Mouse (Mus musculus) ES-E14 (cell line): ENCODE data around the gene Avil. TPM values are rescaled to one million over a fixed set of nuclear protein-coding genes. Genes with fewer than 3 reads are reported as not detected.

Experiments
- DNase-seq: peaks from one replicate; pipeline ENCODE4 v3.0.0-alpha.2; 2013; ENCODE audit warnings: low read depth, low spot score
- H3K27ac ChIP-seq: 2 replicates; pipeline ENCODE4 v1.5.1; 2012; ENCODE audit warnings: low read depth, mild to moderate bottlenecking, low read length, moderate library complexity, mixed read lengths; ENCODE audit not compliant: poor library complexity, insufficient read depth, severe bottlenecking
- H3K36me3 ChIP-seq: 2 replicates; pipeline ENCODE4 v1.6.1; 2012; ENCODE audit warnings: mild to moderate bottlenecking, low read length, moderate library complexity, mixed read lengths; ENCODE audit not compliant: control insufficient read depth, poor library complexity, insufficient read depth, severe bottlenecking
- H3K4me1 ChIP-seq, 2 experiments: fragments of 150-350 bp in 1 of 2; sonication (generic) in 1 of 2; 2 replicates each; pipeline ENCODE4 v1.6.1; 2012; ENCODE audit warnings: low read length in 2 of 2, mild to moderate bottlenecking in 1 of 2, mixed read lengths in 1 of 2; ENCODE audit not compliant: control insufficient read depth in 2 of 2, insufficient read depth in 2 of 2, poor library complexity in 1 of 2
- H3K4me3 ChIP-seq, 2 experiments: fragments of 150-350 bp in 1 of 2; sonication (generic) in 1 of 2; 2 replicates each; pipeline ENCODE4 v1.5.1; 2012; ENCODE audit warnings: low read length in 2 of 2, low read depth in 1 of 2, mild to moderate bottlenecking in 1 of 2, mixed read lengths in 1 of 2; ENCODE audit not compliant: insufficient read depth in 1 of 2, poor library complexity in 1 of 2, severe bottlenecking in 1 of 2
- H3K9ac ChIP-seq: 2 replicates; pipeline ENCODE4 v1.6.1; 2012; ENCODE audit warnings: low read depth, mild to moderate bottlenecking, low read length, mixed read lengths; ENCODE audit not compliant: poor library complexity, insufficient read depth, severe bottlenecking
- H3K9me3 ChIP-seq: fragments of 150-350 bp; sonication (generic); 2 replicates; pipeline ENCODE4 v1.6.1; 2012; ENCODE audit warnings: low read depth, mild to moderate bottlenecking, low read length; ENCODE audit not compliant: control insufficient read depth, insufficient read depth
- CHD2 ChIP-seq: IDR thresholded peaks from 2 replicates; pipeline ENCODE4 v1.6.1; 2014; ENCODE audit warnings: mild to moderate bottlenecking, low read depth, low read length, inconsistent platforms
- HCFC1 ChIP-seq: IDR thresholded peaks from 2 replicates; pipeline ENCODE4 v1.6.1; 2012; ENCODE audit warnings: low read length, inconsistent platforms, borderline replicate concordance; ENCODE audit not compliant: insufficient read depth
- MAFK ChIP-seq: IDR thresholded peaks from 2 replicates; pipeline ENCODE4 v1.6.1; 2014; ENCODE audit warnings: mild to moderate bottlenecking, low read depth, low read length, inconsistent platforms; ENCODE audit not compliant: insufficient read depth
- ZC3H11A ChIP-seq: IDR thresholded peaks from 2 replicates; pipeline ENCODE4 v1.6.1; 2012; ENCODE audit warnings: low read depth, mild to moderate bottlenecking, inconsistent platforms, low read length, borderline replicate concordance
- ZNF384 ChIP-seq: IDR thresholded peaks from 2 replicates; pipeline ENCODE4 v1.6.1; 2012; ENCODE audit warnings: low read depth, low read length, inconsistent platforms
- in situ Hi-C, 2 experiments: fragments of 600-800 bp; cut with MboI; formaldehyde crosslinking; loops; one replicate each; pipeline ENCODE4 v1.15.1; 2025; ENCODE audit warnings: low sequenced_read_pairs in 2 of 2, inconsistent platforms in 1 of 2; ENCODE audit not compliant: unreplicated experiment in 2 of 2
- total RNA-seq: library from RNA; depleted of rRNA; stranded (reverse); fragments of 300-350 nt; gene quantifications from 2 replicates; pipeline ENCODE4 v1.2.3, GENCODE M21; 2012

Gene Avil
- total RNA-seq, 1 experiment = 0.18 TPM

DNA sequence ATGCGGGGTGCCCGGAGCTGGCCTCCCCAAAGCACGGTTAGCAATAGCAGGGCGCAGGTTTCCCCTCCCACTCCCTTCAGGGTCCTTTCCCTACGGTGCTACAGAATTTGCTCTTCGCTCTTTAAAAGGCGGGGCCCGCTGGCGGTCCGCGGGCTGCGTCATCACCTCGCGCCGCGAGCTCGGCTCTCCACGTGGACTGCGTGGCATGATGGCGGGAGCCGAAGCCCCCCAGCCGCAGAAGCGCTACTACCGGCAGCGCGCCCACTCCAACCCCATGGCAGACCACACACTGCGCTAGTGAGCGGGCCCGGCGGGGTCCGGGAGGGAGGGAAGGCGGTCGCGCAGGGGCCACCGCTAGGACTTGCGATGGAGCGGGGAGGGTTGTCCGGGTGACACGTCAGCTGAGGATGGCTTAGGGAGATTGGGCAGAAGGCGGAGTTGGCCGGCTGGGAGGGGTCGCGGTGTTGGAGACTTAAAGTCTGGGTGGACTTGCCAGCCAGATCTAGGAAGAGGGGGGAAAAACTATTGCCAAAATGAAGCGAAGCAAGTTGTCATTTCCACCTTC, 41.3 kb downstream of the Avil start:
- TF ChIP-seq MAFK (no peak), HCFC1 (peak; percentile 83), CHD2 (no peak)
- DNase-seq = peak; percentile 82
- peak overlapping the region; percentile 84 for H3K27ac ChIP-seq
- peaks cover 19% of the 10 kb centered on the region for H3K36me3 ChIP-seq
- in situ Hi-C loops = no loop called here
- no peaks in the 10 kb centered on the region for H3K9me3 ChIP-seq
- H3K4me3 ChIP-seq = peak overlapping the region; percentile 87 to 96
- H3K9ac ChIP-seq = peak overlapping the region; percentile 95
- peaks cover 3 to 18% of the 10 kb centered on the region in 2 experiments for H3K4me1 ChIP-seq

DNA sequence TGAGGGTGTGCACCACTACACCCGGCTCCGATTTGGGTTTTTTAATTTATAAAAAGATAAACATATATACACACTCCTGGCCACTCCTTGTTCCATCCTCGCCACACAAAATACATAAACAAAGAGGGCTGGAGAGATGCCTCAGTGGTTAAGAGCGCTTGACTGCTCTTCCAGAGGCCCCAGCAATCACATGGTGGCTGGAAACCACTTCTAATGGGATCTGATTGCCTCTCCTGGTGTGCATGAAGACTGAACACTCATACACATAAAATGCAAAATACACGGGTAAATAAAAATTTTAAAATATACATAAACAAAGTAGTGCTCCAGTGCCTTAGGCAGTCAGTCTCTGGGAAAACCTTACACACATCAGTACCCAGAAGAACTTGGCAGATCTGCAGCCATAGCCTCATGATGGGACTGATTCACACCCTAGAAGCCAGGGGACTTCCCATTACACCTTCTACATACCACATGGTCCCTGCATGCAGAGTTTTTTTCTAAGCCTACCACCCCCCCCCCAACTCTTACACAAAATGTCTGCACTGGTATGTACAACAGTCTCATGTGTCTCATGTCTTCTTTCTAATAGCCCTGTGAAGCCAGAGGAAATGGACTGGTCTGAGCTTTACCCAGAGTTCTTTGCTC, 42.1 kb downstream of the Avil start:
- TF ChIP-seq MAFK (no peak), CHD2 (no peak), HCFC1 (no peak), ZC3H11A (no peak), ZNF384 (no peak)
- peak overlapping the region; percentile 95; the same call in 1 of the 2 replicates for H3K9ac ChIP-seq
- DNase-seq = no peak
- peaks cover 19% of the 10 kb centered on the region for H3K36me3 ChIP-seq
- in situ Hi-C loops = no loop called here
- H3K4me1 ChIP-seq = peaks cover 1 to 18% of the 10 kb centered on the region in 2 experiments
- peak overlapping the region; percentile 87 to 96 for H3K4me3 ChIP-seq
- H3K27ac ChIP-seq = no peak overlapping the region
- H3K9me3 ChIP-seq = no peaks in the 10 kb centered on the region

DNA sequence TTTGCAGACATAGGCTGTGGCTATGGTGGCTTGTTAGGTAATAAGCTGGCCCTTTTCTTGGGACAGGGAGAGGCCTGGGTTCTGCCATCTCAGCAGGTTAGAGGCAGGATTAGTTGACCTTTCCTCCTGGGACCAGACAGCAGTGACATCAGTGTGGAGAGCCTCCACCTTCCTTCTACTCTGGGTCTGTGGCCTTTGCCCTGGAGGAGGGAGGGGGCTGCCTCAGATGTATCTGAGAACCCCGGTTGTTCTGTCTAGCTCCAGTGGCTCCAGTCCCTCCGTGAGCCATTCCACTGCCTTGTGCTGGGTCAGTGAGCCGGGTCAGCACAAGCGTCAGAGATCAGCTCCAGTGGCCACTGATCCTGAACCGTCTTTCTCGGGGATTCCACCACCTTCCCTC, 42.7 kb downstream of the Avil start:
- Histone ChIP-seq H3K4me3 (no peak overlapping the region), H3K4me1 (peaks cover 0 to 13% of the 10 kb centered on the region in 2 experiments), H3K9ac (no peak overlapping the region), H3K36me3 (peaks cover 19% of the 10 kb centered on the region), H3K9me3 (no peaks in the 10 kb centered on the region), H3K27ac (no peak overlapping the region)
- no peak for TF ChIP-seq ZC3H11A
- no peak for TF ChIP-seq ZNF384
- TF ChIP-seq CHD2 = no peak
- TF ChIP-seq HCFC1 = no peak
- TF ChIP-seq MAFK = no peak
- no peak for DNase-seq
- in situ Hi-C loops = no loop called here

DNA sequence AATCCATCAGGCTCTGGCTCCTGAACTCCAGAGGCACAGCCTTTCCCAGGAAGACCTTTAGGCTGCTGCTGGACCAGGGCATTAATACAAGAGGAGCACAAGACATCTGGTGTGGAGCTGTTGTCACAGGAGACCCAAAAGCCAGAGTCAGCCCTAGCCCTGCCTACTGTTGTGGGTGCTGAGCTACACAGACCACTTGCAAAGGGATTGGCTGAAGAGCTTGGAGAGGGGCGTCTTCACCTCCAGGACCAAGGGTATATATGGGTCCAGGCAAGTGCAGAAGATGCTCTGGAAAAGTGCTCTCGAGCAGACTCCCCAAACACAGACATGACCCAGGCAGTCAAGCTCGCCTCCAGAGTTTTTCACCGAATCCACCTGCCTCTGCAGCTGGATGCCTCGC, 47.4 kb downstream of the Avil start, which contains the start of gene Cyp27b1:
Gene Cyp27b1, plus strand, starts transcription at position 297 of the 400 bp plus-strand sequence.
- Histone ChIP-seq H3K4me3 (peak within 1 kb of the TSS; percentile 56 to 60), H3K36me3 (peaks cover 19% of the 10 kb centered on the region), H3K27ac (no peak within 1 kb of the TSS), H3K9me3 (no peaks in the 10 kb centered on the region), H3K9ac (peak within 1 kb of the TSS; percentile 15; the same call in 1 of the 2 replicates), H3K4me1 (peaks cover 0 to 6% of the 10 kb centered on the region in 2 experiments; a peak in 2 of 4 replicates)
- in situ Hi-C loops = no loop called here
- TF ChIP-seq HCFC1 (no peak), CHD2 (no peak), ZC3H11A (no peak)
- DNase-seq = no peak
